Mouse (Mus musculus): ENCODE data around the gene Zhx3. TPM values are rescaled to one million over a fixed set of nuclear protein-coding genes. Genes with fewer than 3 reads are reported as not detected.

Gene Zhx3
- 11.6 and 14.6 TPM in 2 replicates for polyA plus RNA-seq (2012; rRNA removed)

DNA sequence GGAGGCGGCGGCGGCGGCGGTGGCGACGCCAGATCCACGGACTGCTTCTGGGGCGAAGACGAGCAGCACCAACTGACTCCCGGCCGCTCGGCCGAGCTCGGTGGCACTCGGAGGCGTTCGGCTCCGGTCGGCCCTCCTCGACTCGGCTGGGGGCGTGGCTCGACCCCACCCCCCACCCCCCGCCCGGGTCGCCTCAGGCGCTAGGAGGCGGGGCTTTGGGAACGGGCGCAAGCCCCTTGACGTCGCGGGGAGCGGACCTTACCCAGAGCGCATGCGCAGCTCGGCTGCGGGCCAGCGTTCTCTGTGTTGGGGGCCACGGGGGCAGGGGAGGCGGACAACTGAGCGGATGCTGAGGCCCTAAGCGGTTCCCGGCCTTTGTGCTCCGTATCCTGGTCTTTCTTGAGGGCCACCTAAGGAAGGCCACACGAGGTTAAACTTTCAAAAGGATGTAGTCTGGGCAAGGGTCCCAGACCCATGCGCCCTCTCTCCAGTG lies at the start of gene Zhx3:
TSS of gene Zhx3 (minus strand) at position 109 of the 493 bp plus-strand sequence.
- WGBS, result under 1% methylated on average over 44 of the region's 48 CpGs
- TF ChIP-seq CTCF (IDR thresholded peaks at IDR 0.05; ENCODE audit: insufficient read depth, low read length) (no peak), POLR2A (IDR thresholded peaks at IDR 0.05; ENCODE audit: borderline replicate concordance, extremely low read depth, low read depth, low read length) (peak; percentile 57; the same call in 1 of the 2 replicates)
- Histone ChIP-seq H3K4me3 (replicated peaks; ENCODE audit: extremely low read depth, low read depth, low read length) (peak within 1 kb of the TSS; percentile 76), H3K4me1 (ENCODE audit: control insufficient read depth, insufficient read depth, low read length) (peaks cover 3% of the 10 kb centered on the region)
- peak; percentile 88 for DNase-seq

GRCm38 (mm10) chr2:160921285-160921684 lies 48.5 kb upstream of the Zhx3 start:
- no peak for TF ChIP-seq CTCF (IDR thresholded peaks at IDR 0.05; ENCODE audit: insufficient read depth, low read length)
- TF ChIP-seq POLR2A (IDR thresholded peaks at IDR 0.05; ENCODE audit: borderline replicate concordance, extremely low read depth, low read depth, low read length), result no peak
- WGBS, result 42% methylated on average over 6 of the region's 7 CpGs
- DNase-seq, result no peak
- H3K4me1 ChIP-seq (ENCODE audit: control insufficient read depth, insufficient read depth, low read length), result no peaks in the 10 kb centered on the region
- H3K4me3 ChIP-seq (replicated peaks; ENCODE audit: extremely low read depth, low read depth, low read length), result no peak overlapping the region

- WGBS, result 79% methylated on average over 2 of the region's 2 CpGs
- TF ChIP-seq POLR2A (IDR thresholded peaks at IDR 0.05; ENCODE audit: borderline replicate concordance, extremely low read depth, low read depth, low read length) (no peak), CTCF (IDR thresholded peaks at IDR 0.05; ENCODE audit: insufficient read depth, low read length) (no peak)
- H3K4me3 ChIP-seq (replicated peaks; ENCODE audit: extremely low read depth, low read depth, low read length), result no peak overlapping the region
Observed at GRCm38 (mm10) chr2:160918930-160919215, 46.1 kb upstream of the Zhx3 start.

GRCm38 (mm10) chr2:160918154-160918929 lies 45.5 kb upstream of the Zhx3 start:
- TF ChIP-seq POLR2A (IDR thresholded peaks at IDR 0.05; ENCODE audit: borderline replicate concordance, extremely low read depth, low read depth, low read length), result no peak
- DNase-seq, result no peak
- Histone ChIP-seq H3K4me1 (ENCODE audit: control insufficient read depth, insufficient read depth, low read length) (no peaks in the 10 kb centered on the region), H3K4me3 (replicated peaks; ENCODE audit: extremely low read depth, low read depth, low read length) (no peak overlapping the region)
- 78% methylated on average over 8 of the region's 8 CpGs for WGBS

More at GRCm38 (mm10) chr2:160918930-160919215, 46.1 kb upstream of the Zhx3 start:
- H3K4me1 ChIP-seq (ENCODE audit: control insufficient read depth, insufficient read depth, low read length), result no peaks in the 10 kb centered on the region
- no peak for DNase-seq

DNA sequence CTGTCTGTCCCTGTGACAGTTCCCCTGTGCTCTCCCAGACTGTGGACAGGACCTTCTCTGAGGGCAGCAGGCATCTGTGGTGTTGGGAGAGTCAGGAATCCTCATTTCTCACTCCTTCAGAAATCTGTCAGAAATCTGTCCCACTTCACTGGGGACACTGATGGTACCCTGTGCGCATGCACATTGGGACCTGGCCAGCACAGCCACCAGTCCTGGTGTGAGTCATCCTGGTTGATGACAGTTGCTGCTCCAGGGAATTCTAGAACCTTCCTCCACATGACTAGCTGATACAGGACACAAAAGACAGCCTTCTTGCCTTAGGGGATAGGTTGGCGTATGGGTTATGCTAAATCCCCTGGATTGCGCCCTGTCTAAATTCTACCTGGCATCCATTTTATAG lies 44.5 kb upstream of the Zhx3 start:
- 87% methylated on average over 3 of the region's 3 CpGs for WGBS

DNA sequence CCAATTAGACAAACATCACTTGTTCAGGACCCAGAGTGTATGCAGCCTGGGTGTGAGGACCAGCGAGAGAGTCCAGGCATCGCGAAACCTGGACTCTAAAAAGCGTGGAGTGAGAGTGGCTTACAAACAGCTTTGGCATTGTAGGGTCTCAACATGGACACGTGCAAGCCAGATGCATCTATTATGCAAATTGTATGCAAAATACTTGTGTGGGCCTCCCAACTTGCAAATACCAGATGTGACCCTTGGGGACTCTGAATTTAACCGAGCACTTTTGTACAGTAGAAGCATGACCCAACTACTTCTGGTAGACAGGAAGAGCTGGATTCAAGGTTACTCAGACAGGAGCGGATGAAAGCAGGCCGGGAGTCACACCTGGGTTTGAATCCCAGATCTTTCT lies 43.9 kb upstream of the Zhx3 start:
- Histone ChIP-seq H3K4me3 (replicated peaks; ENCODE audit: extremely low read depth, low read depth, low read length) (no peak overlapping the region), H3K4me1 (ENCODE audit: control insufficient read depth, insufficient read depth, low read length) (no peaks in the 10 kb centered on the region)
- no peak for DNase-seq
- 85% methylated on average over 8 of the region's 8 CpGs for WGBS
- TF ChIP-seq CTCF (IDR thresholded peaks at IDR 0.05; ENCODE audit: insufficient read depth, low read length) (no peak), POLR2A (IDR thresholded peaks at IDR 0.05; ENCODE audit: borderline replicate concordance, extremely low read depth, low read depth, low read length) (no peak)

More for the DNA sequence above, 44.5 kb upstream of the Zhx3 start:
- no peak for TF ChIP-seq CTCF (IDR thresholded peaks at IDR 0.05; ENCODE audit: insufficient read depth, low read length)
- no peak for TF ChIP-seq POLR2A (IDR thresholded peaks at IDR 0.05; ENCODE audit: borderline replicate concordance, extremely low read depth, low read depth, low read length)
- DNase-seq, result no peak
- H3K4me3 ChIP-seq (replicated peaks; ENCODE audit: extremely low read depth, low read depth, low read length), result no peak overlapping the region
- H3K4me1 ChIP-seq (ENCODE audit: control insufficient read depth, insufficient read depth, low read length), result no peaks in the 10 kb centered on the region

- TF ChIP-seq CTCF (IDR thresholded peaks at IDR 0.05; ENCODE audit: insufficient read depth, low read length) (no peak), POLR2A (IDR thresholded peaks at IDR 0.05; ENCODE audit: borderline replicate concordance, extremely low read depth, low read depth, low read length) (no peak)
- Histone ChIP-seq H3K4me1 (ENCODE audit: control insufficient read depth, insufficient read depth, low read length) (no peaks in the 10 kb centered on the region), H3K4me3 (replicated peaks; ENCODE audit: extremely low read depth, low read depth, low read length) (no peak overlapping the region)
- WGBS, result 65% methylated on average over 13 of the region's 13 CpGs
- DNase-seq, result no peak
Observed at GRCm38 (mm10) chr2:160915821-160916610, 43.2 kb upstream of the Zhx3 start.

DNA sequence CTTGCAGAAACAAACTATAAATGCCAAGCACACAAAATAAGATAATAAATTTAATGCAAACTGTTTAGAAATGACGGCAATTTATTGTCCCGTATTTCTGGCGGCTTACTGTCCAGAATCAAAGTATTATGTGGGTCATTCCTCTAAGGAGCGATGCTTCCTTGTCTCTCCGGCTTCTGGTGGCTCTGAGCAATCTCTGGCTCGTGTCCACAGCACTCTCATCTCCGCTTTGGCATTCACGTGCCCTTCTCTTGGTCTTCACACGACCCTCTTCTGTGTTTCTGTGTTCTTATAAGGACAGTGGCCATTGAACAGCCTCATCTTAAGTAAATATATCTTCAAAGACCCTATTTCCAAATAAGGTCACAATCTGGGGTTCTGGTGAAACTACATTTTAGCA lies 41.9 kb upstream of the Zhx3 start:
- TF ChIP-seq CTCF (IDR thresholded peaks at IDR 0.05; ENCODE audit: insufficient read depth, low read length), result no peak
- TF ChIP-seq POLR2A (IDR thresholded peaks at IDR 0.05; ENCODE audit: borderline replicate concordance, extremely low read depth, low read depth, low read length), result no peak
- Histone ChIP-seq H3K4me3 (replicated peaks; ENCODE audit: extremely low read depth, low read depth, low read length) (no peak overlapping the region), H3K4me1 (ENCODE audit: control insufficient read depth, insufficient read depth, low read length) (no peaks in the 10 kb centered on the region)
- no peak for DNase-seq
- WGBS, result 78% methylated on average over 9 of the region's 9 CpGs

- Histone ChIP-seq H3K4me1 (ENCODE audit: control insufficient read depth, insufficient read depth, low read length) (no peaks in the 10 kb centered on the region), H3K4me3 (replicated peaks; ENCODE audit: extremely low read depth, low read depth, low read length) (no peak within 1 kb of the TSS)
- WGBS, result 4% methylated on average over 46 of the region's 46 CpGs
- TF ChIP-seq POLR2A (IDR thresholded peaks at IDR 0.05; ENCODE audit: borderline replicate concordance, extremely low read depth, low read depth, low read length) (no peak), CTCF (IDR thresholded peaks at IDR 0.05; ENCODE audit: insufficient read depth, low read length) (no peak)
- DNase-seq, result no peak
Observed at GRCm38 (mm10) chr2:160912231-160912671, 39.5 kb upstream of the Zhx3 start, which contains the start of gene Emilin3. Gene Emilin3, minus strand, starts transcription at chr2:160912328.

Measured in lung, adult 2 months (tissue).